ENCODE assay signal across 25 mouse cellular contexts in the genomic region with DNA sequence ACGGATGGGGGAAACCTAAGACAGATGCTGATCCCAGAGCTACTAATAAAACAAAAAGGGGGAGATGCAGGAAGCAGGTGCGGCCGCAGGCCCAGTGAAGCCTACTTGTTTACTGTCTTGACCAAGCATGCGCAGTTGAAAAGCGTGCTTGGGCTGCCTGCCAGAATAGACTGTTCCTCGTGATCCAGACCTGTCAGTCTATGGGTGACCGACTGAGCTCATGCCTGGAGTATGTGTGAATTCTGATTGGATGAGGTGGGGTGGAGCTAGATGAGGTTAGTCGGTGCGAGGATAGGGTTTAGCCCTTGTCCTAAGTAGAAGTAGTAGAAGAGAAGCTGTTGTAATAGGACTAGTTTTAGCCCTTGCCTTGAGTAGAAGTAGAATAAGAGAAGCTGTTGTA. TPM values are rescaled to one million over a fixed set of nuclear protein-coding genes. Genes with fewer than 3 reads are reported as not detected.
DNase-seq lines count a peak whose midpoint lies in the region; ATAC-seq and TF ChIP-seq lines count a peak whose summit lies in the region.
"Had no signal": no experiment of that assay in that cellular context is flagged by ENCODE, and none has a peak within 500 bp of the region (broad histone marks: within the 10 kb centered on the region; RNA-seq: fewer than 3 reads in every experiment).

No protein-coding gene starts in this region.

- peaks cover 4% of the 10 kb centered on the region; the same call in 1 of the 2 replicates for H3K36me3 ChIP-seq in liver, adult 2 months (ENCODE audit: control insufficient read depth, insufficient read depth, low read length)
- no peaks in the 10 kb centered on the region for H3K36me3 ChIP-seq in liver, postnatal 0 days (replicated peaks; ENCODE audit: insufficient read depth, low read length)
- H3K36me3 ChIP-seq in forebrain, postnatal 0 days (ENCODE audit: insufficient read depth): no peaks in the 10 kb centered on the region
- no peaks in the 10 kb centered on the region for H3K36me3 ChIP-seq in midbrain, embryonic 11.5 days (ENCODE audit: control insufficient read depth, insufficient read depth, low read length)
- H3K36me3 ChIP-seq: embryonic facial prominence, embryonic 10.5 days; embryonic facial prominence, embryonic 12.5 days; forebrain, embryonic 15.5 days; G1E had no signal

- H3K27ac ChIP-seq in liver, adult 2 months (replicated peaks; ENCODE audit: insufficient read depth, low read depth, low read length): peak overlapping the region; percentile 71
- no peak overlapping the region for H3K27ac ChIP-seq in liver, postnatal 0 days (ENCODE audit: low read depth)
- H3K27ac ChIP-seq in forebrain, postnatal 0 days (ENCODE audit: low read depth, low read length): no peak overlapping the region
- H3K27ac ChIP-seq in midbrain, embryonic 11.5 days (ENCODE audit: low read depth, low read length): no peak overlapping the region
- H3K27ac ChIP-seq: embryonic facial prominence, embryonic 10.5 days; embryonic facial prominence, embryonic 12.5 days; forebrain, embryonic 13.5 days; forebrain, embryonic 15.5 days had no signal

- H3K9ac ChIP-seq in liver, adult 2 months (ENCODE audit: low read depth, low read length): 0 out of 2 replicates have a peak overlapping the region, but pooled peaks have one; percentile 19
- H3K9ac ChIP-seq in liver, postnatal 0 days (replicated peaks): no peak overlapping the region
- H3K9ac ChIP-seq in forebrain, postnatal 0 days: no peak overlapping the region
- H3K9ac ChIP-seq in midbrain, embryonic 11.5 days (ENCODE audit: low read length): no peak overlapping the region
- H3K9ac ChIP-seq: embryonic facial prominence, embryonic 12.5 days; forebrain, embryonic 13.5 days; forebrain, embryonic 15.5 days had no signal

- no peaks in the 10 kb centered on the region for H3K79me2 ChIP-seq in liver, adult 2 months (ENCODE audit: control insufficient read depth, insufficient read depth, low read length)

- WGBS in liver, adult 2 months: 58% methylated on average over 9 of the region's 9 CpGs
- 81% methylated on average over 9 of the region's 9 CpGs for WGBS in liver, postnatal 0 days (ENCODE audit: insufficient replicate concordance)
- WGBS in forebrain, postnatal 0 days: 93% methylated on average over 9 of the region's 9 CpGs
- 88% methylated on average over 9 of the region's 9 CpGs for whole genome bisulfite sequencing in midbrain, embryonic 11.5 days

- TF ChIP-seq POLR2A in liver, adult 2 months (IDR thresholded peaks at IDR 0.05; ENCODE audit: extremely low read depth, insufficient read depth, low read length): no peak

- no peak overlapping the region for H3K4me3 ChIP-seq in liver, adult 2 months (ENCODE audit: insufficient read depth, low read depth, low read length)
- H3K4me3 ChIP-seq in liver, postnatal 0 days (ENCODE audit: low read depth, low read length): no peak overlapping the region
- H3K4me3 ChIP-seq in forebrain, postnatal 0 days (ENCODE audit: low read depth, low read length): no peak overlapping the region
- no peak overlapping the region for H3K4me3 ChIP-seq in midbrain, embryonic 11.5 days (ENCODE audit: low read depth, low read length)
- H3K4me3 ChIP-seq: embryonic facial prominence, embryonic 10.5 days; embryonic facial prominence, embryonic 12.5 days; forebrain, embryonic 13.5 days; forebrain, embryonic 15.5 days had no signal

- H3K4me1 ChIP-seq in liver, adult 2 months (ENCODE audit: control insufficient read depth, insufficient read depth, low read length): peaks cover 5% of the 10 kb centered on the region
- no peaks in the 10 kb centered on the region for H3K4me1 ChIP-seq in liver, postnatal 0 days (ENCODE audit: insufficient read depth)
- H3K4me1 ChIP-seq in forebrain, postnatal 0 days (ENCODE audit: insufficient read depth): no peaks in the 10 kb centered on the region
- no peaks in the 10 kb centered on the region for H3K4me1 ChIP-seq in midbrain, embryonic 11.5 days (ENCODE audit: control insufficient read depth, insufficient read depth, low read length)
- H3K4me1 ChIP-seq: embryonic facial prominence, embryonic 10.5 days; embryonic facial prominence, embryonic 12.5 days; forebrain, embryonic 13.5 days; forebrain, embryonic 15.5 days had no signal

- no peak overlapping the region for H3K4me2 ChIP-seq in liver, postnatal 0 days (ENCODE audit: low read depth, low read length)
- no peak overlapping the region for H3K4me2 ChIP-seq in forebrain, postnatal 0 days (ENCODE audit: low read depth)
- H3K4me2 ChIP-seq in midbrain, embryonic 11.5 days: no peak overlapping the region
- H3K4me2 ChIP-seq: embryonic facial prominence, embryonic 12.5 days; forebrain, embryonic 13.5 days; forebrain, embryonic 15.5 days had no signal

- H3K27me3 ChIP-seq in liver, adult 2 months (ENCODE audit: control insufficient read depth, insufficient read depth, low read length): no peaks in the 10 kb centered on the region
- no peaks in the 10 kb centered on the region for H3K27me3 ChIP-seq in liver, postnatal 0 days (ENCODE audit: insufficient read depth, low read length)
- no peaks in the 10 kb centered on the region for H3K27me3 ChIP-seq in forebrain, postnatal 0 days (ENCODE audit: insufficient read depth, low read length)
- H3K27me3 ChIP-seq in midbrain, embryonic 11.5 days (ENCODE audit: control insufficient read depth, insufficient read depth, low read length): no peaks in the 10 kb centered on the region
- H3K27me3 ChIP-seq: embryonic facial prominence, embryonic 12.5 days; forebrain, embryonic 13.5 days; forebrain, embryonic 15.5 days; Patski had no signal

- TF ChIP-seq CTCF in liver, adult 2 months (IDR thresholded peaks at IDR 0.05; ENCODE audit: low read depth, low read length): no peak
- TF ChIP-seq CTCF in liver, postnatal 0 days (IDR thresholded peaks at IDR 0.05; ENCODE audit: low read depth): no peak
- no peak for TF ChIP-seq CTCF in forebrain, postnatal 0 days (IDR thresholded peaks at IDR 0.05; ENCODE audit: low read depth)

- H3K9me3 ChIP-seq in liver, postnatal 0 days (ENCODE audit: low read length): no peaks in the 10 kb centered on the region
- H3K9me3 ChIP-seq in forebrain, postnatal 0 days (ENCODE audit: low read length): no peaks in the 10 kb centered on the region
- no peaks in the 10 kb centered on the region; the same call in 1 of the 2 replicates for H3K9me3 ChIP-seq in midbrain, embryonic 11.5 days (ENCODE audit: control insufficient read depth, low read length)
- H3K9me3 ChIP-seq: forebrain, embryonic 15.5 days had no signal

- no peak for TF ChIP-seq EP300 in liver, postnatal 0 days (IDR thresholded peaks at IDR 0.05; ENCODE audit: low read depth)

- ATAC-seq in liver, postnatal 0 days: no peak
- no peak for ATAC-seq in forebrain, postnatal 0 days
- ATAC-seq in midbrain, embryonic 11.5 days (ENCODE audit: low FRiP score): no peak
- ATAC-seq: activated CD4-positive, CD25-positive, alpha-beta regulatory T cell, adult 4 months; forebrain, embryonic 13.5 days; forebrain, embryonic 15.5 days; Patski had no signal

- DNase-seq in liver, adult 2 months (ENCODE audit: extremely low read depth, low read depth, low spot score): peak; percentile 89
- no peak for DNase-seq in liver, postnatal 0 days
- DNase-seq in R1 (ENCODE audit: low read depth, low spot score): peak; percentile 22
- DNase-seq in forebrain, postnatal 0 days: no peak
- DNase-seq in midbrain, embryonic 11.5 days (ENCODE audit: low spot score, missing footprints): no peak
- DNase-seq: adrenal gland, adult 8-10 months; adrenal gland, postnatal 14 days; adrenal gland, postnatal 36 days; cerebellum, adult 11-12 months; cerebellum, adult 2 months; cerebellum, adult 9-10 months; cerebellum, postnatal 10 days had no signal

RNA-seq across cellular contexts. Expression of a gene that starts 1.3 kb away (rescaled TPM):
- 237 and 255 TPM in 2 replicates for total RNA-seq in liver, adult 2 months (2014; rRNA removed)
- 41.7 and 44.0 TPM in 2 replicates for polyA plus RNA-seq in liver, adult 2 months (2012; rRNA removed)
- 9.2 and 14.6 TPM in 2 replicates for polyA plus RNA-seq in liver, postnatal 0 days (2015; fragmentation: Nextera tagmentation; extraction: Ambion mirVana)
- total RNA-seq in forebrain, postnatal 0 days (2014; rRNA removed): not detected in 2 replicates
- polyA plus RNA-seq in forebrain, postnatal 0 days (2015; fragmentation: Nextera tagmentation; extraction: Ambion mirVana): not detected in 2 replicates
- not detected in 2 replicates for polyA plus RNA-seq in midbrain, embryonic 11.5 days (2014; fragmentation: Nextera tagmentation; extraction: Ambion mirVana)
- total RNA-seq: adrenal gland, adult 18-20 months had no signal
- polyA plus RNA-seq: activated CD4-positive, CD25-positive, alpha-beta regulatory T cell, adult 4 months; C2C12; cerebellum, adult 2 months; cortical plate, adult 2 months; embryonic facial prominence, embryonic 10.5 days; embryonic facial prominence, embryonic 12.5 days; embryonic facial prominence, embryonic 14.5 days; forebrain, embryonic 11.5 days; forebrain, embryonic 13.5 days; forebrain, embryonic 15.5 days; frontal cortex, adult 2 months; G1E; Patski had no signal

Comparison
In these comparisons a context has a peak if more than half of its experiments do, and no peak if none do; other contexts are left out.
1. DNase-seq: peak in liver, adult 2 months (single experiment) and R1 (single experiment); none in liver, postnatal 0 days (single experiment), forebrain, postnatal 0 days (single experiment) and midbrain, embryonic 11.5 days (single experiment).
2. RNA of a gene that starts 1.3 kb away (polyA plus RNA-seq): 41.7 to 44.0 TPM in liver, adult 2 months and 9.2 to 14.6 TPM in liver, postnatal 0 days; not detected in forebrain, postnatal 0 days and not detected in midbrain, embryonic 11.5 days; every median in the first group is over 10 times any median in the second.